Mouse (Mus musculus) erythroblast, embryonic 14.5 days (primary cell): Measurements from ENCODE around the gene Mtf1.

Source experiments
- GATA1 ChIP-seq: IDR thresholded peaks from 2 replicates; pipeline ENCODE4 v1.6.1; 2012; ENCODE audit warnings: low read length, inconsistent platforms, mixed read lengths
- TAL1 ChIP-seq: IDR thresholded peaks from 3 replicates; pipeline ENCODE4 v1.6.1; 2012; ENCODE audit warnings: low read length, inconsistent platforms, mixed read lengths

DNA sequence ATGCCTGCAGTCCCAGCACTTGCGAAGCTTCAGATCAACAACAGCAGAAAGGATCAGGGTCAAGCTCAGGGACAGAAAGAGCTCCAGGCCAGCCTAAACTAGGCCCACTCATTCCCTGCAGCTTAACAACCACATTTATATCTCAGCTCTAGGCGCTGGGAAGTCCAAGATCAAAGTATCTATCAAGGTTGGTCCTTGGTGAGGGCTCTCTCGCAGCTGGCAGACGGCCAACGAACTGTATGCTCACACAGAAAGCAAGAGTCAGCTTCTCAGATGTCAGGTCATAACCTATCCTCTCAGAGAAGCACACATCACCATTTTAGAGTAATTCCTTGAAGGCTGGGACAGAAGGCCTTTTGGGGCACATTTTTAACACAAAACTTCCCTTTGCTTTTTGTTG, 56.5 kb downstream of the Mtf1 start:
- TF ChIP-seq TAL1 (no peak), GATA1 (no peak)
